Mouse (Mus musculus): ENCODE results near the gene Cgref1. TPM values are rescaled to one million over a fixed set of nuclear protein-coding genes. Genes with fewer than 3 reads are reported as not detected.

Gene Cgref1
- polyA plus RNA-seq, 1 experiment from 2014 or later = 2.3 TPM

GRCm38 (mm10) chr5:30918691-30919090, 26.7 kb downstream of the Cgref1 start:
- Histone ChIP-seq H3K27ac (ENCODE audit: low read depth) (no peak overlapping the region), H3K36me3 (ENCODE audit: insufficient read depth) (peaks cover 45% of the 10 kb centered on the region), H3K27me3 (ENCODE audit: insufficient read depth, low read length) (no peaks in the 10 kb centered on the region), H3K4me2 (no peak overlapping the region), H3K4me1 (ENCODE audit: insufficient read depth) (0 out of 2 replicates have a peak, but pooled peaks cover 6% of the 10 kb centered on the region), H3K9ac (no peak overlapping the region), H3K4me3 (ENCODE audit: low read depth, low read length) (no peak overlapping the region), H3K9me3 (ENCODE audit: low read depth, low read length) (no peaks in the 10 kb centered on the region)
- 82% methylated on average over 8 of the region's 8 CpGs for WGBS
- ATAC-seq (ENCODE audit: insufficient read depth) (no peak), DNase-seq (no peak)
- no peak for TF ChIP-seq CTCF (IDR thresholded peaks at IDR 0.05; ENCODE audit: low read depth)

- ATAC-seq (ENCODE audit: insufficient read depth) (no peak), DNase-seq (no peak)
- no peak for TF ChIP-seq CTCF (IDR thresholded peaks at IDR 0.05; ENCODE audit: low read depth)
- peaks cover 45% of the 10 kb centered on the region for H3K36me3 ChIP-seq (ENCODE audit: insufficient read depth)
- no peaks in the 10 kb centered on the region for H3K27me3 ChIP-seq (ENCODE audit: insufficient read depth, low read length)
- peaks cover 9% of the 10 kb centered on the region; the same call in 1 of the 2 replicates for H3K4me1 ChIP-seq (ENCODE audit: insufficient read depth)
- H3K27ac ChIP-seq (ENCODE audit: low read depth) = no peak overlapping the region
- no peak overlapping the region for H3K4me2 ChIP-seq
- H3K4me3 ChIP-seq (ENCODE audit: low read depth, low read length) = no peak overlapping the region
- WGBS = 89% methylated on average over 31 of the region's 31 CpGs
- no peak overlapping the region for H3K9ac ChIP-seq
- no peaks in the 10 kb centered on the region for H3K9me3 ChIP-seq (ENCODE audit: low read depth, low read length)
Measured at GRCm38 (mm10) chr5:30917891-30918670, 27.3 kb downstream of the Cgref1 start.

- peaks cover 15% of the 10 kb centered on the region for H3K4me1 ChIP-seq (ENCODE audit: insufficient read depth)
- no peak for ATAC-seq (ENCODE audit: insufficient read depth)
- H3K4me2 ChIP-seq = no peak overlapping the region
Measured at GRCm38 (mm10) chr5:30917348-30917747, 28.0 kb downstream of the Cgref1 start.

GRCm38 (mm10) chr5:30916841-30917240, 28.6 kb downstream of the Cgref1 start:
- H3K36me3 ChIP-seq (ENCODE audit: insufficient read depth) = peaks cover 45% of the 10 kb centered on the region

More at GRCm38 (mm10) chr5:30917348-30917747, 28.0 kb downstream of the Cgref1 start:
- no peak overlapping the region for H3K4me3 ChIP-seq (ENCODE audit: low read depth, low read length)
- peaks cover 45% of the 10 kb centered on the region for H3K36me3 ChIP-seq (ENCODE audit: insufficient read depth)
- 0 out of 2 replicates have a peak overlapping the region, but pooled peaks have one; percentile 2 for H3K9ac ChIP-seq
- no peaks in the 10 kb centered on the region for H3K27me3 ChIP-seq (ENCODE audit: insufficient read depth, low read length)
- 84% methylated on average over 11 of the region's 11 CpGs for WGBS
- H3K27ac ChIP-seq (ENCODE audit: low read depth) = no peak overlapping the region
- TF ChIP-seq CTCF (IDR thresholded peaks at IDR 0.05; ENCODE audit: low read depth) = no peak
- no peaks in the 10 kb centered on the region for H3K9me3 ChIP-seq (ENCODE audit: low read depth, low read length)
- DNase-seq = no peak

GRCm38 (mm10) chr5:30915974-30916433, 29.4 kb downstream of the Cgref1 start:
- 0 out of 2 replicates have a peak overlapping the region, but pooled peaks have one; percentile 6 for H3K9ac ChIP-seq

More at GRCm38 (mm10) chr5:30916841-30917240, 28.6 kb downstream of the Cgref1 start:
- 92% methylated on average over 9 of the region's 9 CpGs for WGBS
- Histone ChIP-seq H3K4me3 (ENCODE audit: low read depth, low read length) (no peak overlapping the region), H3K27ac (ENCODE audit: low read depth) (peak overlapping the region; percentile 20; the same call in 1 of the 2 replicates), H3K4me1 (ENCODE audit: insufficient read depth) (peaks cover 16% of the 10 kb centered on the region), H3K9me3 (ENCODE audit: low read depth, low read length) (no peaks in the 10 kb centered on the region), H3K4me2 (peak overlapping the region; percentile 93; the same call in 1 of the 2 replicates), H3K9ac (no peak overlapping the region), H3K27me3 (ENCODE audit: insufficient read depth, low read length) (no peaks in the 10 kb centered on the region)
- ATAC-seq (ENCODE audit: insufficient read depth) = no peak
- no peak for TF ChIP-seq CTCF (IDR thresholded peaks at IDR 0.05; ENCODE audit: low read depth)
- DNase-seq = no peak

GRCm38 (mm10) chr5:30915456-30915855, 29.9 kb downstream of the Cgref1 start:
- Histone ChIP-seq H3K9me3 (ENCODE audit: low read depth, low read length) (no peaks in the 10 kb centered on the region), H3K36me3 (ENCODE audit: insufficient read depth) (peaks cover 39% of the 10 kb centered on the region), H3K9ac (peak overlapping the region; percentile 79), H3K4me3 (ENCODE audit: low read depth, low read length) (peak overlapping the region; percentile 63), H3K27ac (ENCODE audit: low read depth) (peak overlapping the region; percentile 98), H3K4me1 (ENCODE audit: insufficient read depth) (peaks cover 13% of the 10 kb centered on the region), H3K4me2 (peak overlapping the region; percentile 93), H3K27me3 (ENCODE audit: insufficient read depth, low read length) (no peaks in the 10 kb centered on the region)
- 28% methylated on average over 9 of the region's 9 CpGs for WGBS
- peak; percentile 2; the same call in 1 of the 2 replicates for ATAC-seq (ENCODE audit: insufficient read depth)
- TF ChIP-seq CTCF (IDR thresholded peaks at IDR 0.05; ENCODE audit: low read depth) = no peak
- DNase-seq = no peak

More at GRCm38 (mm10) chr5:30915974-30916433, 29.4 kb downstream of the Cgref1 start:
- ATAC-seq (ENCODE audit: insufficient read depth) (peak; percentile 53), DNase-seq (peak; percentile 98)
- Histone ChIP-seq H3K36me3 (ENCODE audit: insufficient read depth) (peaks cover 45% of the 10 kb centered on the region), H3K27me3 (ENCODE audit: insufficient read depth, low read length) (no peaks in the 10 kb centered on the region), H3K9me3 (ENCODE audit: low read depth, low read length) (no peaks in the 10 kb centered on the region), H3K27ac (ENCODE audit: low read depth) (peak overlapping the region; percentile 67; the same call in 1 of the 2 replicates), H3K4me3 (ENCODE audit: low read depth, low read length) (peak overlapping the region; percentile 63), H3K4me1 (ENCODE audit: insufficient read depth) (peaks cover 13% of the 10 kb centered on the region), H3K4me2 (peak overlapping the region; percentile 93)
- WGBS = 4% methylated on average over 7 of the region's 7 CpGs
- TF ChIP-seq CTCF (IDR thresholded peaks at IDR 0.05; ENCODE audit: low read depth) = peak; percentile 82

GRCm38 (mm10) chr5:30914849-30915248, 30.5 kb downstream of the Cgref1 start:
- no peak for ATAC-seq (ENCODE audit: insufficient read depth)
- Histone ChIP-seq H3K4me2 (peak overlapping the region; percentile 93), H3K27me3 (ENCODE audit: insufficient read depth, low read length) (no peaks in the 10 kb centered on the region), H3K4me3 (ENCODE audit: low read depth, low read length) (peak overlapping the region; percentile 63), H3K9me3 (ENCODE audit: low read depth, low read length) (no peaks in the 10 kb centered on the region), H3K4me1 (ENCODE audit: insufficient read depth) (peaks cover 13% of the 10 kb centered on the region), H3K9ac (peak overlapping the region; percentile 79), H3K27ac (ENCODE audit: low read depth) (peak overlapping the region; percentile 98), H3K36me3 (ENCODE audit: insufficient read depth) (peaks cover 33% of the 10 kb centered on the region)
- no peak for TF ChIP-seq CTCF (IDR thresholded peaks at IDR 0.05; ENCODE audit: low read depth)
- 40% methylated on average over 6 of the region's 6 CpGs for WGBS
- DNase-seq = no peak
